Mouse (Mus musculus) T-cell, adult 2 months (primary cell): ENCODE data around the gene Rnft2.

ENCODE experiments used
- DNase-seq: peaks from one replicate; pipeline ENCODE4 v3.0.0; 2022; ENCODE audit warnings: low spot score

The Rnft2 gene

DNA sequence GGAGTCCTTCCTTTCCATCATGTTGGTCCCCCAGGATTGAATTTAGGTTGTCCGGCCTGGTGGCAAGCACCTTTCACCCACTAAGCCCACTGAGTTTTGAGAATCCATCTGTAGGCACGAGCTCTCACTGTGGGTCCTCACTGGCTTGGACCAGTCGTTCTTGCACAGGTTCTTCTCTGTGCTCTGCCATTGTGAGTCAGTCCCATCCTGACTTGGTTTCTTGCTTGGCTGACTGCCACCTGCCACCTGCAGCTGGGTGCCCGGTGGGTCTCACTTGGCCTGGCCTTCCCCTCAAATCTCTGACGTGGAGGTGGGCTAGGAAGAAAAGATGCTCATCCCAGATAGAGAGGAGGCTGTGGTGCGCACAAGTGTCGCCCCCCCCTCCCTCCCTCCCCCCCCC lies 6.1 kb upstream of the Rnft2 start:
- no peak for DNase-seq

DNA sequence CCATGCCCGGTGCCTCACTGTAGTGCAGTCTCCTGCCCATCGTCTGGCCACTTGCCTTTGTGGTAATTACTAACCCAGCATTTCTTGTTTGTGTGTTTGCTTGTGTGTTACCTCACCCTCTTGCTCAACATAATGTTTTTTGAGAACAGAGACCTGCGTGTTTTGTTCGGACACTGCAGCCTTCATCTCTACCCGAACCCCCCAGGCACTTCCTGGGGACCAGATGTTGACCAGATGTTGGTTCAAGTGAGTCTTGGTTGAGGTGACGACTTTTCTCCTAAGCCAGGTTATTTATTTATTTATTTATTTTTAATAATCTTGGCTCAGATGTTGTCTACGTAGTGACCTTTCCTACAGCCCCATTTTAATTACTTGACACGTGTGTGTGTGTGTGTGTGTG lies 2.5 kb upstream of the Rnft2 start:
- DNase-seq: no peak

- peak; percentile 3 for DNase-seq
Observed at GRCm38 (mm10) chr5:118245606-118246308, 841 bp upstream of the Rnft2 start.

GRCm38 (mm10) chr5:118239671-118240070 lies 5.2 kb downstream of the Rnft2 start:
- no peak for DNase-seq

DNA sequence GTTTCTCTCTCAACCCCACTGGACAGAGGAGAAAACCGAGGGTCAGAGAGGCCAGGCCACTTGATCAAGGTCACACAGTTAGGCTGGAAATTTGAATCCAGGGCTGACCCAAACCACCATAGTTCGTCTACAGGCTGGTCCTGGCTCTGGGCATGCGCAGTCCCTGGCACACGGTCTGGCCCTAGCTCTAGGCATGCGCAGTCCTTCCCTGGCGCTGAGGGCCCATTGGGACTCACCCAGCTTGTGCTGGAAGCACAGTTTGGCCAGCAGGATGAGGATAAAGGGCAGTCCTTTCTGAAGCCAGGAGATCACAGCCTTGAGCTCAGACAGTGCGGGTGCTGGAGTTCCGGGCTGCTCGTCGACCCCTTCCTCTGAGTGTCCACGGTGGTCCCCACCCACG lies 8.0 kb downstream of the Rnft2 start:
- no peak for DNase-seq

DNA sequence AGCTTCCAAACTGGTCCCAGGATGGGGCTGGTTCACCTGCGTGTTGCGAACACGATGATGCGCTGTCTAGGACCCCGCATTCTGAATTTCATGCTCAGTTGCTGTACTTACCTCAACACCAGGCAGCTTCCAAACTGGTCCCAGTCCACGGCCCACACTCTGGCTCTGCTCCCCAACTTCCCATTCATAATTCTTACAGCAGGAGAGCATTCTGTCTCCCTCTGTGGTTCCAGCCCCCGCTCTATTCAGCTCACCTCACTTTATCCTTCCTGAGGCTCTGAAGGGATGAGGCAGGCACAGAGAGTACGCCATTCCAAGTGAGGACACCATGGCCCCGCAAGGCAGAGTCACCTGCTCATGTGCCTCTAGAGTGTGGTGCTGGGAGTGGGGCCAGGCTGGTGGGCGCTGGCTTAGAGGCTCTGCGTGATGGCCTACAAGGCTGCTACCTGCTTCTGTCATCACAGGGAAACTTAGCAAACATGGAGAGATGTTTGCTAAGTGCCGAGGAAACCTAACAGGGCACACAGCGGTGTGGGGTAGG lies 14.8 kb downstream of the Rnft2 start:
- no peak for DNase-seq

DNA sequence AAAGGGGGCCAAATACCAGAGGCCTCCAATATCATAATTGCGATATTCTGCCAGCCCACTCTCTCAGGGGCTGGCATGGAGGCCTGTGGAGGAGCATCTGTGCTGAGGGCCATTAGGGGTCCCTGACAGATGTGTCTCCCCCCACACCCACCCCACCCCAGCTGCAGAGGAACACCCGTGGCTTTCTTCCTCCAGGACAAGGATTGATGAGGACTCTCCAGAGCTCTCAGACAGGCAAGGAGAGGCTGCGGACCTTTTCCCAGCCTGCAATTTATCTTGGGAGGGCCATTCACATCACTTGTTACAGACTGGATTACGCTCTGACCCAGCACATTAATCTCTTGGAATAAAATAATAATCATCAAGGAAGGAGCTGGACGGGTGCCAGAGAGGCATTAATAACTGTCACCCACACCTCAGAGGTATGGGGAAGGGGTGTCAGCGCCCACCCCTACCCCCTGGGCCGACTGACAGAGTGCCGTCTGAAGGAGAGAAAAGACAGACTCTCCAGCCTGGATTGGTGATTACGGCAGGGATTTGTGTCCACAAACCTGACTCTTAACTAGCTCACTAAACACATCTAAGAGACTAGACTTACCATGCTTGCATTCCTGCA lies 21.7 kb downstream of the Rnft2 start:
- DNase-seq: no peak

DNA sequence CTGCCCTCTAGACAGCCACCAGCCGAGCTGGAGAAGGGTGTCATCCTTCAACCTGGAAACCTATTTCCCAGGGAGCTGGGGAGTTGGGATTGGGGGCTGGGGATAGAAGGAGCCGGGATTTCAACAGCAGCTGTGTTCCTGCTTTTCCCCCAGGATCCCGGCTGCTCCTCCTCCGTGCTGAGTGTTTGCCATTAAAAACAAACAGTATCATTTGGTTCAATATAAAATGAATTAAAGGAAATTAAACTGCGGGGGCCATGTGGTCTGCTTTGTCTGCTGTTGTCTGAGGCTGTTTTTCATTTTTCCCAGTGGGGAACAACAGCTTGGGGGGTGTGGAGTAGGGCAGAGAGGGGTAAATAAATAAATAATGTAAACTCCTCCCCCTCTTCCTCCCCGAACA lies 27.5 kb downstream of the Rnft2 start:
- DNase-seq: no peak

DNA sequence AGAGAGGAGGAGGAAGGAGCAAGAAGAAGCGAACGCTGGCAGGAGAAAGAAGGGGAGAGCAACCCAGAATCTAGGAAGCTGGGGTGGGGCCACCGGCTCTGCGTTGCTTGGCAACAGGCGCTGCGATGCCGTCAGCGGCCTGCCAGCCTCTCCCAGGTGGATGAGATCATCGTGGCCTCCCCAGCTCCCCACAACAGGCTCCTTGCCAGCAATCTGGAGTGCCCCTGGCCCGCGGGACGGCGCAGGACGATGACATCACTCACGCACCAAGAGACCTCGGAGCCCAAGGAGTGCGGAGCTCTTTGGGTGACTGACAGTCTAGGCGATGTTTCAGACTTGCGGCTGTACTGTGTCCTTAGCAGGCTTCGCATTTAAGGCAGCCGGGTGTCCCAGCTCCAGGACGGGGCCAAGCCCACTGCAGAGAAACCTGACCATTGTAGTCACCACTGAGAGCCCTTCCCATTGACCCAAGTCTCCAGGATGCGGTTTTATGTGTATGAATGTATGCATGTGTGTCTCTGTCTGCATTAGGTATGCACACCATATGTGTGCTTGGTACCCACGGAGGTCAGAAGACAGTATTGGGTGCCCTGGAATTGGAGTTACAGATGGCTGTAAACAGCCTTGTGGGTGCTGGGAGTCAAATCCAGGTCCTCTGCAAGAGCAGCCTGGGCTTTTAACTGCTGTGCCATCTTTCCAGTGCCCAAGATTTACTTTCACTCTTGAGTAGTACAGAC lies 30.3 kb downstream of the Rnft2 start:
- peak; percentile 5 for DNase-seq

DNA sequence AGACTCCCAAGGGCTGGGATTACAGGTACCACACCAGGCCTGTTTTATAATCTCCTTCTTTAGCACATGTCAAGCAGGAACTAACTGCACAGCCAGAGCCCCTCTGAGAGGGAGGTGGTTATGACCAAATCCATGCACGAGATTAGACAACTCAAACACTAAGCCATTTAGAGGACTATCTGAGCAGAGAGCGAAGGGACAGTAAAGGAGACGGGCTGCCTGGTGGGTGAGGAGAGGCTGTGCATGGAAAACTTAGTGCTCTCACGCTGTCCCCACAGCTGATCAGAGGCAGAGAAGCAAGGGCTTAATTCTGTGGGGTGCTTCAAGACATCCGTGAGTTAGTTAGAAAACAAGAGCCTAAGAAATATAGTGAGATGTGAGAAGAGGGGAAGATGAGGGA lies 30.9 kb downstream of the Rnft2 start:
- no peak for DNase-seq

DNA sequence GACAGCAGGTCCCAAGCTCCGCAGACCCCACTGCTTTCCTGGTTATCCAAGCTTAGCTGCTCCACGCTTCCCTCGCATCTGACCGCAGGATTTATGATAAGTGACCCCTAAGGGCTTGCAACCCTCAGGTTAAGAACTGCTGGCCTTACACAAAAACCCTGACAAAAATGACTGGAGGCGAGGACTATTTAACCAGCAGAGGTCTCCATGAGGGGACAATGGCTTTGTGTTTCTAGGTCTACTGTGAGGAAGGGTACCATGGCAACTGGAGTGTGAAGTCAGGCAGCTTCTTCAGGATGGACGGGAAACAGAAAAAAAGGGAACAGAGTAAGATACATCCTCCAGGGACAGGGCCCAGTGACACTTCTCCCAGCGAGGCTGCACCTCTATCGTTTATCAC lies 39.1 kb downstream of the Rnft2 start:
- no peak for DNase-seq

DNA sequence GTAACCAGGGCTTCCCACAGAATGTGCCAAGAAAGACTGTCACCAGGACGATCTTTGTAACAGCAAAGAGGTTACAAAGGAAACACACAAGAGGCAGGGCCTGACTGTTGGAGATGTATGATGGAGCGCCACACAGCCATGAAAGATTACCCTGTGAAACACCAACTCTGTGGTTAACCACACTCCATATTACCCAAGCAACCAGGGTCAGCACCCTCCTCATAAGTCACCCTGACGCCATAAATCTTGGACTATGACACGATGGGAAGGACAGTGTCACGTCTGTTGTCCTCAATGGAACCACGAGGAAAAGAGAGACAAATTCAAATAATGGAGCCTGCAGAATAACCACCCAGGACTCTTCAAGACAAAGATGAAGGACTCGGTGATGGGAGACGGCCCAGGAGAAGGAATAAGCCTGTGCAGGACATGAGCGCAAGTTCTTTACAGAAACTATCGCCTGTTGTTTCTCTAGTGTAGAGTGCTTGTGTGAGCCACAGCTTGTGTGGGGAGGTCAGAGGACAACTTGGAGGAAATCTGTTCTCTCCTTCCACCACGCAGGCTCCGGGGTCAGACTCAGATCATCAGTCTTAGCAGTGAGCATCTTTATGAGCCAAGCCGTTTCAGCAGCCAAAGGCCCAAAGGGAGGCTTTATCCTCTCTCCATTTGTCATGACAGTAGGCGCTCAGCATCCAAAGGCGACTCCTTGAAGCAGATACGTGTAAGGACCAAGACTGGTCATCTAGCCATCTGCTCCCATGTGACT lies 40.1 kb downstream of the Rnft2 start:
- no peak for DNase-seq

DNA sequence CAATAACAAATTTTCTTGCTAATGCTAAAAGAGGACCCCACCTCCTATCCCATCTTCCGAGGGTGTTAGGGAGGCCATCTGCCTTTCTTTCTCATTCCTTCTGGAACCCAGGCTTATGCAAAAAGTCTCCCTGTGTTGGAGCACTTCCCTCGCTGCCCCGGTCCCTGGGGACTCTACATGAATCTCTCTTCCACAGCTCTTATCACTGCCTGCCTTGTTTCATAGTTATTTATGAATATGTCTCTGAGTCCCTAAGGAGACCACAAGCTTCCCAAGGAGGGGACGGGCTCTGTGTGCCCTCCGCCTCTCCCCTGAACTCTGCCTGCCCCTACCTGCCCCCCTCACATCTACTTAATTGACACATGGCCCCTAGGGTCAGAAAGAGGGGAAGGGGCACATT lies 45.2 kb downstream of the Rnft2 start:
- DNase-seq: no peak

GRCm38 (mm10) chr5:118197421-118197820 lies 47.5 kb downstream of the Rnft2 start:
- no peak for DNase-seq

GRCm38 (mm10) chr5:118192221-118192620 lies 52.7 kb downstream of the Rnft2 start:
- no peak for DNase-seq

DNA sequence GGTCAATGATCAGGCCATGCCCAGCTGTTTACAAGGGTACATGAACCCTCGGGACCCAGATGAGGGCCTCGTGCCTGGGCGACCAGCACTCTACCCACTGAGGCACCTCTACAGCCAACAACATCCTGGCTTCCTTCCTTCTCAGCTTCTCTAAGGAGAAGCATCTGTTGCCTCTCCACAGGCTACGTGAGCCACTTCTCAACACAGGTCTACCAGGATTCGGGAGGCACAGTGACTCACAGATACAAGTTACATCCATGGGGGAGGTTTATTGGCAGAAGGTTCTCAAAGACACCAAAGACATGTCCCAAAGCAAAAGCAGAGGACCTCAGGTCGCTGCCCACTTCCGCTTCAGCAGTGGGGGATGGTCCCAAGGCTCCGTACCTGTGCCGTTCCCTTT lies 54.4 kb downstream of the Rnft2 start:
- DNase-seq: no peak

DNA sequence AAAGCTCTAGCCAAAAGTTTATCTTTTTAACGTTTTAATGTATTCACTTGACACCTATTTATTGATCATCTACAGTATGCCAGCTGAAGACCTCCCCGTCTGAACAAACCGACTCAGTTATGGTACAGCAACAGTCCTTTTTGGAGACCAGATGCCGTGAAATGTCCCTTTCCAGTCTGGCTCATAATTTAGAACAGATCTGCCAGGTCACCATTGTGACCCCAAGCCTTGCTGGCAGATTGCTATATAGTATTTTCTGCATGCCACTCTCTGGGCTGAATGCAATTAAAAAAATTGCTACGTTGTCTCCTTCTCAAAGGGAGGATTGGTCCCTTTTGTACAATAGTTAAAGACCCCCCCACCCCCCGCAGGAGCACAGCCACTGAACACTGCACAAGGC lies 56.6 kb downstream of the Rnft2 start:
- DNase-seq: no peak

DNA sequence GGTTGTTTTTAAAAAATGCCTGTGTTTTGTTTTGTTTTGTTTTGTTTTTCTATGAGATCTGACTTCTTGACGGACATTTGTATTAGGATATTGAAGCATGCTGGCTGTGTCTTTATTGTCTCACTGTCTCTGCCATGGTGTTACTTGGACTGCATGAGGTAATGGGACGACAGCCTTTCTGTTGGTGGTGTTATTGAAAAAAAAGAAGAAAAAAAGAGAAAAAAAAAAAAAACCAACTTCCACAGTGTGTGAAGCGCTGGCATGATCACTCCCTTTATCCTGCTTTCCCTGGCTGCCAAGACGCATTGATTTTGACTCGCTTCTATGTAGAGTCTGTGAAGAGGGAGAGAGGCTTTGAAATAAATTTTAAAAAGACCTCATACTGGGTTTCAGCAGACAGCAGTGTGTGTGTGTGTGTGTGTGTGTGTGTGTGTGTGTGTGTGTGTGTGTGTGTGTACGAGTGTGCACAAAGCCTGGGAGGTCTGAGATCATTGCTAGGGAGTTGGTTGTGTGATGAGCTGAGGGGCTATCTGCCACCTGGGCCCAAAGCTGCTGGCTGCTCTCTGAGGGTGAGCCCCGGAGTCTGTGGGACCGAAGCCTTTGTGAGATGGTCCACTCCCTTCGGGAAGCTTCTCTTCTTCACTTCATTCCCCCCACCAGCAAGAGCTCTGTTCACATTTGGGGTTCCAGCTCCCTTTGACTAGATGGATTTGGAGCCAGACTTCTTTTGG lies 57.8 kb downstream of the Rnft2 start:
- no peak for DNase-seq

- no peak for DNase-seq
Observed at GRCm38 (mm10) chr5:118177640-118178039, 67.3 kb downstream of the Rnft2 start.

- DNase-seq: no peak
Observed at GRCm38 (mm10) chr5:118175137-118175536, 69.8 kb downstream of the Rnft2 start.

DNA sequence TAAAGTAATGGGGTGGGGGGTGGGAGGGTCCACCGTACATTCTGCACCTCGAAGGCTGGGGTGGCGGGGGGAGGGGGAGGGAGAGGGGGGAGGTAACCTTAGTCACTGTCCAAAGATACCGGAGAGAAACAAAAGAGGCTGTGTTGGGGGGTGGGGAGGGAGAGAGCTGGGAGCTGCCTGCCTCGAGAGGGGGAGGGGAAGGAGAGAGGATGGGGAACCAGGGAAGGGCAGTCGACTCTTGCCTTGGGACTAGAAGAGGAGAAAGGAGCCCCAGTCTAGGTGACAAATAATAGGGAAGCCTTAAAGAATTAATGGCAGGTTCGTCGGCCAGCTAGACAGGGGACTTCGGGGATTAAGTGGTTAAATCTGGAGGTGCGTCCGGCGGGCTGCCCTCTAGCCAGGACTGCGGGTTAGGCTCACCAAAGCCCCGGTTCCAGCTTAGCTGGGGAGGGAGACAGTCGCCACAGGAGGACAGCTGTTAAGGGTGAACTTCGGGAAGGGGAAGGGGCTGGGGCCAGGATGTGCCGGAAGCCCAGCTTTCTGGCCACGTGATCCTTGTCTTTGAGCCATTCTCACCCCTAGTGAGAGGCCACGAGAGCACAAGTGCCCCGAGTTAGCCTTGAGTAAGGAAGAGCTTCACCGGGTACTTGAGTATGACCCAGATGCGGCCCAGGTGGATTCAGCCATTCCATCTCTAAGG lies 70.5 kb downstream of the Rnft2 start:
- no peak for DNase-seq
